Mouse (Mus musculus): Measurements from ENCODE around the gene Arrdc3.

Arrdc3 gene

DNA sequence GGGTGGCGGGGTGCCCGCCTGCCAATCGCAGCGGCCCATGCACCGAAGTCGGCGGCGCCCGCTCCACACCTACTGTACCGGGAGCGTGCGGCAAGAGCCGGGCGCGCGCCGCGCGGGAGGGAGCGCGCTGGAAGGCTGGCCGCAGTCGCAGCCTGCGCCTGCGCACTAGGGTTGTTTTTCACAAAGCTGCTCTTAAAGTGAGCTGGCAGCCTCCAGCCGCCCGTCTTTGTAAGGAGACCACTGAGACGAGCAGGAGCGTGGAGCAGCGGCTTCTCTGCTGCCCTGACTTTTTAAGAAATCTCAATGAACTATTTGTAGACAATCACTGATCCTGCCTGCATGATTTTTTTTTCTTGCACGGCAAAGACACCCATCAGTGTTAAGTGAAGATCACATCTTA is at the start of gene Arrdc3:
Gene Arrdc3 (plus strand): TSS at position 195 of the 400 bp plus-strand sequence.
- WGBS = under 1% methylated on average over 31 of the region's 31 CpGs

DNA sequence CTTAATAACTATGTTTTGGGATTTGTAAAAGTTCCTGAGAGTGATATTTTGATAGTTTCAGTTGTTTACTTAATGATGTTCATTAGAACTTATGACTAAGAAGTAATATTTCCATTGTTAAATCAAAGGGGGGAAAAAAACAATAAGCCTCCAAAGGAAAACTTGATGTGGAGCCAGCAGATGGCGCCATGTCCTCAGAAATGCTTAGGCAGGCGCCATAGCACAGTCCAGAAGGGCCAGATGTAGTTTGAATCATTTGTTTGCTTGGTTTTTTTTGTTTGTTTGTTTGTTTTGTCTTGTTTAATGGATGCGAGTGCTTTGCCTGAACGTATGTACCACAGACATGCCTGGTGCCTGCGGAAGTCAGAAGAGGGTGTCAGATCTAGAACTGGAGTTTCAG is 21.0 kb upstream of the Arrdc3 start:
- 6% methylated on average over 5 of the region's 5 CpGs for WGBS

DNA sequence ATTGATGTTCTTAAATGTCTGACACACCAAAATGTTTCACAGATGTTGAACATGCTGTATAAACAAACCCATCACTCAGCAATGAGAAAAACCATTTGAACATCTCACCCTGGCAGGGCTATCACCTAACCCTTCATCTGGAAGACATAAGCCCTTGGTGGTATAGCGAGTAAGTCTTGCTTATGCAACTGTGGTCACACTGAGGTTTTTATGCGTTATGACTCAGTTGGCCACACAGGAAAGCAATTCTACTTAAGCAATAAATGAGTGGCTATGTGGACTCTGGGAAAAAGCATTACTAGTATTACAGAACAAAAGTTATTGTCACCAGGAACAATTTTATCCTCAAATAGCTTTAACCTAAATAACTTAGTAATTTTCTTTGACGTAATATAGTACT is 19.0 kb upstream of the Arrdc3 start:
- WGBS = 85% methylated on average over 3 of the region's 3 CpGs

DNA sequence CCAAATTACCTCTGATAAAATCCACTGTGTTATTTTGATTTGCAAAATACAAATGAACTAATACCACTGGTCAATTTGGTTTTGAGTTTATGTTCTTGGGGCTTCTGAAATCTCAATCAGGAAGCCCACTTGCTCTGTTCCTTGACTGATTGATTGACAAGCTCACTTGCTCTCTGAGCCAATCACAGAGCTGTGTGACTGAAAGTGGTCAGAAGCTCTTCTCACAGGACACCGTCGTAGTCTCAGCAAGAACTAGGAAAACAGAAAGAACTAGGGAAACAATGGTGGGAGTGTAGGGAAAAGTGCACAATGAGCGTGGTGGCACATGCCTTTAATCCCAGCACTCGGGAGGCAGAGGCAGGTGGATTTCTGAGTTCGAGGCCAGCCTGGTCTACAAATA is 8.1 kb upstream of the Arrdc3 start:
- 89% methylated on average over 5 of the region's 5 CpGs for WGBS

DNA sequence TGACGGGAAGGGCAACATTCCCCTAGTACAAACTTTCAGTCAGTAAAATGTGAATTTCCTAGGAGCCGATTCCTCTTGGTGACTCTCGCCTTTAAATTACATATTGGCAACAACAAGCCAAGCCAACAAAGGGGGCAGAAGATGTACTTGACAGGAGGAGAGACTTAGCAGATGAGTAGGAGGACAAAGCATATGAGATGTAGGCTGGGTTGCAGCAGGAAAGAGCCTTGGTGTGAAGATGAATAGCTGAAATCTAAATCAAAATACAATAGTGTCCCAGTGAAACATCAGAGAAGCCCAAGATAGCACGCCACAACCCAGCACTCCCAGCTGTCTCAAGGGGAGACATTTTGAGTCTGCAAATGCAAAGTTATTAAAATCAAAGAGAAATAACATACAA is 2.4 kb upstream of the Arrdc3 start:
- 44% methylated on average over 4 of the region's 4 CpGs for WGBS

DNA sequence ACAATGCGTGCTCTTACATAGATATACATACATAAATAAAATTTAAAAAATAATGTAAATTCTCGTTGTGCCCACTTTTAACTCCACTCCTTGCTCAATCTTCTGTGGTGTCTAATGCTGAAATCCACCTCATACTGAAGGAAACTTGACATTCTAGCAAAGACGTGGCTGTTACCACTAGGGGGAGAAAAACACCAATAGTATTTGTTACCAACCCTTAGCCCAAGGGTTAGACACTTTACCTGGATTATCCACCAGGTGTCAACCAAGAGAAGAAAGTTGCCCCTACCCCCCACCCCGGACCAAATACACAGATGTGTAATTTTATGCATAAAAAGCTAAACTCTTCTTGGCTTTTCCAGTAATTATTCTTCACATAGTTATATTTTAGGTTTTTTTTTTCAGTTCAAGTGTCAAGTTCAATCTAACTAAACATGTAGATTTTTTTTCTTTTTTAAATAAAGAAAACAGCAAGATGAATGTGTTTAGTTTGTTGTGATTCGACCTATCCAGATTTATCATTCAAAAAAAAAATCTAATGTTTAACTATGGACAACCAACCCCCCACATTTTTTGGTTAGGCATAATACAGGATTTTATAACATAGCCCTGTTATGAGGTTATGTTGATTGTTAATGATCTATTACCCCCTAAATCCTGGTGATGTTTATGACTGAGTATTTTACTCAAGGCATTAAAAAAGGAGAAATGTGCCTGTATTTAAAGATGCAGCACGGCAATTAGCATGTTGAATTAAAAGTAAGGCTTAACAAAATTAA is 1.3 kb upstream of the Arrdc3 start:
- 19% methylated on average over 6 of the region's 6 CpGs for WGBS

DNA sequence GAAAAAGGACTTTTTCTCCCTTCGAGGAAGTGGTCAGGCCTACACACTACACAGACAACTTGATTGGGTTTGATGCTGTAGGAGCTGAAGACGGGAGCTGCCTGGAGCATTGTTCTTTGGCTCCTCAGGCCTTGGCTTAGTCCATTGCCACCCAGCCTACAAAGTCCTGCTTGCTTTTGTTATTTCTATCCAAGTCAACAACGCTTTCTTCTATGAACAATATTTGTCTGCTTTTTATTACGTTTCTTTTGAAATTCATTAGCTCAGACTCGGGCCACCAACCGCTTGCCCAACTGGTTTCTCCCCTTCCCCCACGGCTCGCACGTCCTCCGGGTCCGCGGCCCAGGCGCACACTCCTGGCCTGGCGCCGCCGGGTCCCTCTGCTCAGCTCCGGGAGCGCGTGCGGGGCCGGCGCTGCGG is 458 bp upstream of the Arrdc3 start:
- WGBS = under 1% methylated on average over 23 of the region's 23 CpGs

DNA sequence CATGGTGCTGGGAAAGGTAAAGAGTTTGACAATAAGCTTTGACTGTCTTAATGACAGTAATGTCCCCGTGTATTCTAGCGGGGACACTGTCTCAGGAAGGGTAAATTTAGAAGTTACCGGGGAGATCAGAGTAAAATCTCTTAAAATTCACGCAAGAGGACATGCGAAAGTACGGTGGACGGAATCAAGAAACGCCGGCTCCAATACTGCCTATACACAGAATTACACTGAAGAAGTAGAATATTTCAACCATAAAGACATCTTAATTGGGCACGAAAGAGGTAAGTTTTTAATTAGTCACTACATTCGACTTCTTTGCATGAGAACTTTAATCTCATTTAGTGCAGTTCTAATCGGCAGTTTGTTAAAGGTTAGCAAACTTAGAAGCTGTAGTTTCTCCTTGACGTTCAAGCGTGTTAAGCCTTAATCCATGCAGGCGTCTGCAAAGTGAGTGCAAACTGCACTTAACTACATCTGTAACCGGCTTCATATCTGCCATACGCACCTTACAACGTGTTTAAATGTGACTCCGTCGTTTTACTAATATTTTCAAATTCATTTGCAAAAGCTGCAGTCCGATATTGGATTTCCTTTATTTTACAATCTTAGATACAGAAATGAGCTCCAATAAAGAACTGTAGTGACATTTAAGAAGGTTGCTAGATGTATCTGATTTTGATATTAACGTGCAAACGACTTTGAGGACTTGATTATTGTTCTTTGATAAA is 629 bp downstream of the Arrdc3 start:
- under 1% methylated on average over 23 of the region's 23 CpGs for WGBS

DNA sequence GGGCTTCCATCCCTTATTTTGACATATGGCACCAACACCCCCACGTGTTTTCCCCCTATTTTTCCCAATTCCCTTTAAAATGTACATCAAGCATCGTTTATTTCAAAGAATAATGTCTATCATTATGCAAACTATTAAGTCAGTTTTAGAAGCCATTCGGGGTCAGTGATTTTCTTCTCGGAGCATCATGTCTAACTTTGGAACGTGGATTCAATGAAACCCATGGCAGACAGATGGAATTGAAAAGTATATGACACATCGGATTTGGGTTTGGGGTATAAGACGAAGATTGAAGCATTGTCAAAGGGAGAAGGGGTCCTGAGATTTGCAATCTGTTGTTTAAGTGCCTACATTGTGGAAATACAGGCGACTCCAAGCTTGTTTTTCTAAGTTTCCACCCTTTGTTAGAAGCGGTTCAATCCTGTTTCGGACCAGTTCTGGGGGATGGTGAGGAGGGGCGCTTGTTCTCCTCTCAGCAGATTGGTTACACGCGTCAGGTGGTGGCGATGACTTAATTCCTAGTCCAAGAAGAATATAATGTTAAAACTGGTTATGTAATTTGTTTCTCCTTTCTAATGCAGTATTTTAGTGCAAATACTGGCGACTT is 1.3 kb downstream of the Arrdc3 start:
- under 1% methylated on average over 15 of the region's 15 CpGs for WGBS

DNA sequence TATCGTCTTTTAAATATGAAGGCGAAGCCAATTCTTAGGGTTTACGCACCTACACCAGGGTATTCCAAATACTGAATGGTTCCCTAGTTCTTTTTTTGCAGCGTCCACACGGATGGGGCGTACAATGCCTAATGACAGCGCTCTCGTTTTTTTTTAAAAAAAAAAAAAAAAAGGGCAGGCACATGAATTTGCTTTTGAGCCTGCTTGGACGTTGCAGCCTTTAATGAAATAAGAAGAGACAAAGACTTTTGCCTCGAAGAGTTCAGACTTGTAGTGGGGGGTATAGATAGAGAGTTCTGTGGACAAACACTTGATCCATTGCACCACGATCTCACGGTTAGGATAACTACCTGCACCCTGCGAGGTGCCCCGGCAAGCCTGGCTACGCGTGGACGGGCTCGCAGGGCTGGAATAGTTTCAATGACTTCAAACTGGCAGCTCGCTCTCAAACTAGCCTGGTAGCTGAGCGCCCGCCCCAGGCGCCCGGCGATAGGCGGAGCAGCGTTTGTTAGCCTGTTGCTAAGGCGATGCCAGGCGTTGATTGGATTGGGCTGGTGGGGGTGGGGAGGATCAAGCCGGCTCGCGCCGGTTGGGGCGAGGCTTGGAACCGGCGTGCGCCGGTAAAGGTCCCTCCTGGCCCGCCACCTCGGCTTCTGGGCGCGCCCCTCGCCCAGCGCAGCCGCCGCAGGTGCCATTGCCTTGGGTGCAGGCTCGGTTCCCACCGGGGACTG is 2.1 kb downstream of the Arrdc3 start:
- under 1% methylated on average over 47 of the region's 47 CpGs for WGBS

DNA sequence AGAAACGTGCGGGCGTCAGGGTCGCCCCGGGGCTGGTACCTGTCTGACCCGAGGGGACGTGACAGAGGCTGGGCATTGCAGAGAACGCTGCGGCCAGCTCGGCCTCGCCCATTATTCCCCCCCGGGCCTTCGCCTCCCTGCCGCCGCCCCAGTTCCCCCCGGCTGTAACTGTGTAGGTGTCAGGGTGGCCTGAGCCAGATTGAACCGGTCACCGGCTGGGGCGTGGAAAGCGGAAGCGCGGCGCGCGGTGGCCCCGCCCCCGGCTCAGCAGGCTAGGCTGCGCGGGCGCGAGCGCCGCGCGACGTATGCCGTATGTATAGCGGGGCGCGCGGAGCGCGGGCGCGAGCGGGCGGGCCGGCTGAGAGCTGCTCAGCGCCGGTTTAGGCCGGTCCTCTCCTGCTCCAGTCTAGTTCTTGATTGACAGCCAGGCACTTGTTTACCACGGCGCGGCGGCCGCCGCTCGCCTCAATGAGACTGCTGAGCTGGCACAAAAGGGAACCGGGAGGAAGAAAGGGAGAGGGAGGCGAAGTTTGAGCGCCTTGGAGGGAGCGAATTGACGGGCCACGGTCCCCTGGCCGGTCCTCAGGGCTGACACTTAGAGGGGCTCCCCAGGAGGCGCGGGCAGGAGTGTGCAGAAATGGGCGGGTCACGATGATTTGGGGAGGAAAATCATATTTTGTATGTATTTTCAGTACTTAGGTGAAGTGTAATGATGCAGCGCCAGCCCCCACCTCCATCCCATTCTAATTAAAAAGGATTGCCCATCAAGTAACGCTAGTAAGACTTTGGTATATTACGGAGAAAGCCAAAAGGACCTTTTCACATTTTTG is 2.9 kb downstream of the Arrdc3 start:
- under 1% methylated on average over 72 of the region's 72 CpGs for WGBS

DNA sequence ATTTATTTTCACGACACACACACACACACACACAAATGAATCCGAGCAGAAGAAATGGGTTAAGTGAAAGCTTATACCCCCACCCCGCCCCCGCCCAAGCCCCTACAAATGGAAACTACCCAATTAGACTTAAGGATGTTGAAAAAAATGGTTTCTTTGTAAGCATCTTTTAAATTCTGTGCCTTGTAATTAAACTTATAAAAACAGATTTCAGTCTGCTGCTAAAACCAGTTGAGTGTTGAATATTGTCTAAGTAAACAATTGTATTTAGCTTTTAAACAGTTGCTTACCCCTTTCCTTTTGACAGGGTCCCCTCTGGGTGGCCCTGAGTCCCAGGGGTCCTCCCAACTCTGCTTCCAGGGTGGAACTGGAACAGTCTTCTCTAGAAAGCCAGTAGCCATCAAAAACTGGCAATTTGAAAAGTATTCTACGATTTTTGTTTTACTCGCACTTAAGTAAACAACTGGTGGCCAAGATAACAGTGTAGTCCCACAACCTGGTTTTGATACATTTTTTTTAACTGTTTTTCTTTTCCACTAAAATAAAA is 3.6 kb downstream of the Arrdc3 start:
- 5% methylated on average over 6 of the region's 6 CpGs for WGBS

DNA sequence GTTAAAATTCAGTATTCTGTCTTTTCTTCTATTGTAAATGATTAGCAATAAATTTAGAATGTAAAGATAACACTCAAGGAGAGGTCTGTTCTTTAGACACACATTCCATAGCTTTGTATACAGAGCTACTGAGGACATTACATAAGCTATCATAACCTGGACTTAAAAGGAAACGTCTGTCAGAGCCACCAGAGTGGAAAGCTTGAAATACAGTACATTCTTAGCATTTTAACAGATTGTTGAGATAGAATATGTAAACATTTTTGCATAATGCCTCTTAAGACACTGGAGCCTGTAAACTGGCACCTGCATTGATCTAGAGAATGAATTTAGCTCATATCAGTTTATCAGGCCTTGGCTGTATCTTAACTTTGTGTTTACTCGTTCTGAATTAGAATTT is 4.7 kb downstream of the Arrdc3 start:
- WGBS = 39% methylated on average over 2 of the region's 2 CpGs

DNA sequence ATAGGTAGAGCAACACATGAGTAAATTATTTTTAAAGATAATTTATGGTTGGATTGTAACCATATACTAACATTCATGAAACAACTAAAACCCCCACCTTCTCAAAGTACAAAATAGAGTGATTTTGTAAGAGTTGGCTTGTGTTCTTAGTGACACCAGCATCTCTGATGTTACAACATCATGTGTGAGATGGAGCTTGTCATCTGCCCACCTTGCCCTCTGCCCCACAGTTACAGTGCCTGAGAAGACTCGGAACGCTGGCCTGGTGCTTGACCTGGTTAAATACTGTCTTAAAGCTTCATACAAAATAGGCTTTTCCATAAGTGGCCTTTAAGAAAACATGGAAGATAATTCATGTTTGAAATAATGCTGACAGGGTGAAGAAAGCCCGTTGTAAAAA is 11.7 kb downstream of the Arrdc3 start:
- 80% methylated on average over 3 of the region's 3 CpGs for WGBS

DNA sequence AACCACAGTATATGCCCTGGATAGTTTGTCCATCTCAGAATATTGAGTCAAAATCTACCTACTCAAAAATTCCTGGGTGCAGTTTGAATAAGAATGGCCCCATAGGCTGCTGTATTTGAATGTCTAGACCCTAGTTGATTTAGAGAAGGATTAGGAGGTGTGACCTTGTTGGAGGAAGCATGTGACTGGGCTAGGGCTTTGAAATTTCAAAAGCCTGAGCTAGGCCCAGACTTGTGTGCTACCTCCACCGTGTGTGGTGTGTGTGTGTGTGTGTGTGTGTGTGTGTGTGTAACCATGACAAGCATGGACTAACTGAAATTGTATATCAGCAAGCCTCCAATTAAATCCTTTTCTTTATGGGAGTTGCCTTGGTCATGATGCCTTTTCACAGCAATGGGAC is 14.2 kb downstream of the Arrdc3 start:
- WGBS = 58% methylated on average over 1 of the region's 1 CpGs

DNA sequence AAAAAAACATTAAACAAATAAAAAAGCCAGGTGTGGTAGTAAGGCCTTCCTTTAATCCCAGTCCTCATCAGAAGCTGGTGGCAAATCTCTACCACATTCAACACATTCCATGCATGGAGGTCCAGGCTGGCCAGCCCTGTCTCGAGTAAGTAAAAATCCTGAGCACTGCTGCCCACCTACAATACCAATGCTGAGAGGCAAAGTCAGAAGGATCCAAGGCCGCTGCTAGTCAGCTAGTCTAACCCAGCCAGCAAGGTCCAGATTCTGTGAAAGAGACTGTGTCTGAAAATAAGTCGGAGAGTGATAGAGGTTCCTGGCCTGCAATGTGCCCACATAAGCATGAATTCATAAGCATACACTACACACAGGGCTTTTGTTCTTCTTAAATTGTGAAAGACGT is 14.9 kb downstream of the Arrdc3 start:
- WGBS = 87% methylated on average over 4 of the region's 4 CpGs

DNA sequence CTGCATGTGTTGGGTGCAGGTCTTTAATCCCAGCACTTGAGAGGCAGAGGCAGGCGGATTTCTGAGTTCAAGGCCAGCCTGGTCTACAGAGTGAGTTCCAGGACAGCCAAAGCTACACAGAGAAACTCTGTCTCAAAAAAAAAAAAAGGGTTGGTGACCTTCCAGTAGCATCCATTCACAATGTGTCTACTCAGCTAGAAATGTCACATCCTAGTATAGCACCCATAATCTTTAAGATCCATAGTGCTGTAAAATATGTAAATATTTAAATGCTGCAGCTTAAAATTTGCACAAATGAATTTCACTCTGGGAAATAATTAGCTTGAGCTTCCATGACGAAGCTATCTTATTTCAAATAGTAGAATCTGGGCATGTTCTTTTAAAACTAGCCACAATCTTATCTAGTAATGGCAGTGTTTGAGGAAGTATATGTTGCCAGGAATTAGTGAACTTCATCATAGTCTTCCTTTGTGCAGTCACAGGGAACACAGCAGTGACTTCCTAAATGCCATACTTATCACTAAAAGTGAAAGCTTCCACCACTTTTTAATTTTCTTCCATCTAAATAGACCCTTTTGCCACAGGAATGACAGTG is 16.3 kb downstream of the Arrdc3 start:
- 78% methylated on average over 2 of the region's 2 CpGs for WGBS

DNA sequence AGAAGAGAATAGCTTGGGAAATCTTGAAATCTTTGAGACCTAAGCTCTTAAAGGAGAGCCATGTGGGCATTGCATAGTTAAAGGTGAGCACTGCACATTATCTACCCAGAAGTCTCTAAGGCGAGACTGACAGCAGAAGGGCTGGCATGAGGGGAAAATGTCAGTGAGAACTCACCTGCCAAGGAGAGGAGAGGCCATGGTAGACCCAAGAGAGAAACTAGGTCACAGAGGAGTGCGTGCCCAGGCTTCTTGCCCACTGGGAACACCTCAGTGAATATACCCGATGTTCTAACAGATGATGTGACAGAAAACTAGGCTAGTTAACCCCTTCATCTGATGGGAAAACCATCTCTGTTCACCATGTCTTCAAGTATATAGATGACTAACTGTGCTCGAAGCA is 18.2 kb downstream of the Arrdc3 start:
- 80% methylated on average over 4 of the region's 4 CpGs for WGBS

DNA sequence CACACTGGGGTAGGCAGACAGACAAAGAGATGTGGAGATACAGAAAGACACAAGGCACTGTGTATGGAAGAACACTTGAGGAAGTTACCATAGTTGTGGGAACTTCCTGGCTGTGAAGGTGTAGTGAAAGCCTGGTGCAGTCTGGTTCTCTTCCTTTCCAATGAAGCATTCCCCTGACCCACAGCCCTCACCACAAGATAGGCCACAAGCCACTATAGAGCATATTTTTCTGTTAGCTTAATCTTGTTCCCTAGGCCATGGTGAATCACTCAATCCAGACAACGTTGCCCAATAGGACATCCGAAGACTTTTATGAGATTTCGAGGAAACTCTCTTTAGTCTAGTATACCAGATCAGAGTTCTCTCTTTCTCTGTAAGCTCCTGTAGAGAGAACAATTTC is 19.6 kb downstream of the Arrdc3 start:
- 94% methylated on average over 3 of the region's 3 CpGs for WGBS

DNA sequence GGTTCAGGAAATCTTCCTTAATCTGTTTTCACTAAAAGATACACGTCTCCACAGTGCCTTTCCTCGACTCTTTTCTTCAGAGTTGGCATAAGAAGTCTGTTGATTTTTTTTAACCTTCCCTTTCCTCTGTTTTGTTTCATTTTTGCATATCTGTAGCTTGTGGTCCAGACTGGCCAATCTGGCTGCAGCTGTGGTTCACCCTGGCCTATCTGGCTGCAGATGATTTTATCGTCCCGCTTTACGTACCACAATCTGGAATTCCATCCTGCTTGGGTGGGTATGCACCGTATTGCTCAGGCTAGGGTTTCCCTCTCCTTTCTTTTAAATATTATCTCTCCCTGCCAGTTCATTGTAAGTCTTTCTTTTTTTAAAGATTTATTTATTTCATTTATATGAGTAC is 37.8 kb downstream of the Arrdc3 start:
- WGBS = 92% methylated on average over 6 of the region's 6 CpGs

Data from cerebral cortex, adult 2 months (tissue).